Mouse (Mus musculus): Measurements from ENCODE around the gene Cd302. TPM values are rescaled to one million over a fixed set of nuclear protein-coding genes. Genes with fewer than 3 reads are reported as not detected.

Gene Cd302
- polyA plus RNA-seq, 1 experiment from 2014 or later = 17.9 TPM

GRCm38 (mm10) chr2:60233147-60233546 is 51.1 kb downstream of the Cd302 start:
- no peak overlapping the region for H3K27ac ChIP-seq (replicated peaks)
- no peaks in the 10 kb centered on the region for H3K9me3 ChIP-seq
- no peak overlapping the region for H3K9ac ChIP-seq
- ATAC-seq (ENCODE audit: low read depth) = no peak
- H3K36me3 ChIP-seq = peaks cover 71% of the 10 kb centered on the region
- H3K4me3 ChIP-seq = no peak overlapping the region
- H3K4me2 ChIP-seq = no peak overlapping the region
- H3K27me3 ChIP-seq = no peaks in the 10 kb centered on the region
- H3K4me1 ChIP-seq (replicated peaks) = no peaks in the 10 kb centered on the region
- 83% methylated on average over 2 of the region's 2 CpGs for WGBS

- H3K27ac ChIP-seq (replicated peaks) = no peak overlapping the region
- H3K4me1 ChIP-seq (replicated peaks) = no peaks in the 10 kb centered on the region
- no peak for ATAC-seq (ENCODE audit: low read depth)
- H3K4me3 ChIP-seq = no peak overlapping the region
- no peak overlapping the region for H3K9ac ChIP-seq
- no peaks in the 10 kb centered on the region for H3K9me3 ChIP-seq
- WGBS = 94% methylated on average over 2 of the region's 2 CpGs
- H3K27me3 ChIP-seq = no peaks in the 10 kb centered on the region
- H3K4me2 ChIP-seq = no peak overlapping the region
- H3K36me3 ChIP-seq = peaks cover 47% of the 10 kb centered on the region
Observed at GRCm38 (mm10) chr2:60230361-60230760, 53.9 kb downstream of the Cd302 start.

DNA sequence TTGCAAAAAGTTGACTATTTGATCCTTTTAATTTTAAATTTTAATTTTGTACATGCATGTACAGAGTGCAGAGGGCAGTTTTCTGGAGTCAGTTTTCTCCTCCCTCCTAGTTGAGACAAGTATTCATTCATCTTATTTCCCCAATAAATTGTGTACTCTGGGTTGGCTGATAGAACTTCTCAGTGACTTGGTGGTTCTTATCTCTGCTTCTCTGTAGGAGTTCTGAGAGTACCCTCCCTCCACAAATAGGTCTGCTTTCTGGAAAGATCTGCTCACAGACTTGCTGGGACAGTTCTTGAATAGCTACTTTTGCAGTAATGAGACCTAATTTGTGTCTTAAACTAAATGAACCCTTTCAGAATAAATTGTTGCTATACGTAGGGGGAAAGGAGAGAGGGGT is 55.8 kb downstream of the Cd302 start:
- H3K4me1 ChIP-seq (replicated peaks) = 0 out of 2 replicates have a peak, but pooled peaks cover under 1% of the 10 kb centered on the region
- H3K27ac ChIP-seq (replicated peaks) = no peak overlapping the region
- no peak overlapping the region for H3K9ac ChIP-seq
- no peaks in the 10 kb centered on the region for H3K9me3 ChIP-seq
- WGBS = 86% methylated on average over 1 of the region's 1 CpGs
- H3K4me2 ChIP-seq = no peak overlapping the region
- no peak for ATAC-seq (ENCODE audit: low read depth)
- no peak overlapping the region for H3K4me3 ChIP-seq
- no peaks in the 10 kb centered on the region for H3K27me3 ChIP-seq
- H3K36me3 ChIP-seq = peaks cover 36% of the 10 kb centered on the region

DNA sequence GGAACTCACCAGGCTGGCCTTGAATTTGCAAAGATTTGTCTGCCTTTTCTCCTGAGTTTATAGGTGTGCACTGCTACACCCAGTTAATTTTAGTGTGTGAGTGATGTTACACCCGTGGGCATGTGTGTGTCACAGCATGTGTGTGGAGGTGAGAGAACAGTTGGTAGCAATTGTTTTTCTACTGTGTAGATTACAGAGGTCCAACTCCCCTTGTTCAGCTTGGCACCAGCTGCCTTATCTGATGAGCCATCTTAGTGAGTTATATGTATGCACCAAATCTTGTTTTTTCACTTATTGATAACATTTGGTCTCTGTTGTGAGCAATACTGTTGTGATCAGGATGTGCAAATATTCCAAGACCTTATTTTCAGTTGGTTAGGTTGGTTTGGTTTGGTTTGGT is 60.8 kb downstream of the Cd302 start:
- Histone ChIP-seq H3K4me2 (no peak overlapping the region), H3K36me3 (no peaks in the 10 kb centered on the region), H3K9me3 (no peaks in the 10 kb centered on the region), H3K4me1 (replicated peaks) (peaks cover 17% of the 10 kb centered on the region), H3K27ac (replicated peaks) (no peak overlapping the region), H3K27me3 (no peaks in the 10 kb centered on the region), H3K9ac (no peak overlapping the region), H3K4me3 (no peak overlapping the region)
- ATAC-seq (ENCODE audit: low read depth) = no peak
- 68% methylated on average over 1 of the region's 1 CpGs for WGBS

GRCm38 (mm10) chr2:60221954-60222353 is 62.3 kb downstream of the Cd302 start:
- H3K27ac ChIP-seq (replicated peaks) = no peak overlapping the region
- no peak overlapping the region for H3K4me3 ChIP-seq
- ATAC-seq (ENCODE audit: low read depth) = no peak
- H3K27me3 ChIP-seq = no peaks in the 10 kb centered on the region
- 64% methylated on average over 2 of the region's 2 CpGs for WGBS
- no peaks in the 10 kb centered on the region for H3K9me3 ChIP-seq
- H3K4me2 ChIP-seq = no peak overlapping the region
- no peak overlapping the region for H3K9ac ChIP-seq
- H3K36me3 ChIP-seq = no peaks in the 10 kb centered on the region
- H3K4me1 ChIP-seq (replicated peaks) = peaks cover 25% of the 10 kb centered on the region

- Histone ChIP-seq H3K9me3 (no peaks in the 10 kb centered on the region), H3K27ac (replicated peaks) (no peak overlapping the region), H3K27me3 (no peaks in the 10 kb centered on the region), H3K4me3 (no peak overlapping the region), H3K36me3 (no peaks in the 10 kb centered on the region), H3K4me2 (no peak overlapping the region), H3K4me1 (replicated peaks) (peaks cover 29% of the 10 kb centered on the region), H3K9ac (no peak overlapping the region)
- no peak for ATAC-seq (ENCODE audit: low read depth)
- WGBS = 28% methylated on average over 6 of the region's 6 CpGs
Observed at GRCm38 (mm10) chr2:60221236-60221635, 63.1 kb downstream of the Cd302 start.

DNA sequence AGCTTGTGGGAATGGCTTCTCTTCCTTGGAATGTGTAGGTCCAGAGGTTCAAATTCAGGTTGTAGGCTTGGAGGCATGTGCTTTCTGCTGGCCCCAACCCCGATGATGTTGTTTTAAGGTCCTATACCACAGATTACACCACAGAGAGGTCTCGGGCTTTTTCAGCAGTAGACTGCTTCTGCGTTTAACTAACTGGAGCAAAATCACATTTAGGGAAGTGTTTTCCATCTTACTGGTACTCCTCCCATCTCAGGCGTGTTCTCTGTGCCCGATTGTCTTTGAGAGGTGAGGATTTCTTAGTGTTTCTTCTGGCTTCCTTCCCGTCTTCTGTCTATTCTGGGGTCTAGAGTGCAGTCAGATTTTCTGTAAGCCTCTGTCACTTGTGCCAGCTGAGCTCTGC is 66.7 kb downstream of the Cd302 start:
- peaks cover 5% of the 10 kb centered on the region for H3K36me3 ChIP-seq
- H3K27ac ChIP-seq (replicated peaks) = no peak overlapping the region
- peaks cover 51% of the 10 kb centered on the region for H3K4me1 ChIP-seq (replicated peaks)
- WGBS = 92% methylated on average over 6 of the region's 6 CpGs
- H3K27me3 ChIP-seq = no peaks in the 10 kb centered on the region
- ATAC-seq (ENCODE audit: low read depth) = no peak
- no peak overlapping the region for H3K9ac ChIP-seq
- H3K4me3 ChIP-seq = no peak overlapping the region
- no peak overlapping the region for H3K4me2 ChIP-seq
- no peaks in the 10 kb centered on the region for H3K9me3 ChIP-seq

DNA sequence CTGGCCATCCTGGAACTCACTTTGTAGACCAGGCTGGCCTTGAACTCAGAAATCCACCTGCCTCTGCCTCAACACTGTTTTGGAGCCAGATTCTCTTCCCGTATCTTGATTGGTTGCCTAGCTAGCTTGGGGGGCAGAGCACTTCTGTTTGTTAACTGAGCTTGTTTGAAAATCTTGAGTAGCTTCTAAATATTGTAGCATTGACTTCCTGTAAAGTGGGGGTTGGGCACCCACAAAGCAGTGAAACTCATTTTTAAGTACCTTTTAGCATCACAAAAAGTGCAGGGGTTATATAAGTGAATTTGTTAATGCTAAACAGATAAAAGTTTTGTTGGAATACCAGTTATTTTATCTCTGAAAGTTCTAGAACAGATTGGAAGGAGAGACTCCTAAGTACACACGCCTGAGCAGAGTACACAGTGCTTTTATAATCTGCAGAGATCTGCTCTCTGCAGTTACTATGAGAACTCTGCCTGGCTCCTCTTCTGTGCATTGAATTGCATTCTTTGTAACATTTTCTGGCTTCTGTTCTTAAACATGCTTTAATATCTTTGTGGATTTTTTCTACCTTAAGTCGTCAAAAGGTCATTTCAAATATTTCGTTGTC is 67.6 kb downstream of the Cd302 start:
- H3K4me1 ChIP-seq (replicated peaks) = peaks cover 55% of the 10 kb centered on the region

DNA sequence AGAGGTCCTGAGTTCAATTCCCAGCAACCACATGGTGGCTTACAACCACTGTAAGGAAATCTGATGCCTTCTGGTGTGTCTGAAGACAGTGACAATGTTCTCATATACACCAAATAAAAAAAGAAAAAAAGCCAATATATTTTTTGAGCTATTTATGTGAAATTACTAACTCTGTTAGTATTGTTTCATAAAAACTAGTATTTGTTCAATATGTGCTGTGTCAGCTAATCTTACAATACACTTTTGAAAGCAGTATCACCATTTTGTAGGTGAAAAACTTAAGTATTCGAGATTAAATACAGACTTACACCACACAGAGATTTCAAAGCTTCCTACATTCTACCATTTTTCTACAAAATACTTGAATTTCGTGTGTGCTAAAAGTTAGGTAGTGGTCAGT is 69.6 kb downstream of the Cd302 start:
- Histone ChIP-seq H3K27ac (replicated peaks) (no peak overlapping the region), H3K9ac (no peak overlapping the region), H3K4me1 (replicated peaks) (peaks cover 57% of the 10 kb centered on the region), H3K9me3 (no peaks in the 10 kb centered on the region), H3K27me3 (no peaks in the 10 kb centered on the region), H3K36me3 (peaks cover 5% of the 10 kb centered on the region), H3K4me3 (no peak overlapping the region), H3K4me2 (no peak overlapping the region)
- WGBS = 98% methylated on average over 2 of the region's 2 CpGs
- ATAC-seq (ENCODE audit: low read depth) = no peak

More for the DNA sequence above, 67.6 kb downstream of the Cd302 start:
- H3K9me3 ChIP-seq = no peaks in the 10 kb centered on the region
- no peak overlapping the region for H3K4me3 ChIP-seq
- no peak overlapping the region for H3K4me2 ChIP-seq
- peaks cover 5% of the 10 kb centered on the region for H3K36me3 ChIP-seq
- H3K27me3 ChIP-seq = no peaks in the 10 kb centered on the region
- H3K9ac ChIP-seq = no peak overlapping the region
- no peak for ATAC-seq (ENCODE audit: low read depth)
- H3K27ac ChIP-seq (replicated peaks) = no peak overlapping the region
- WGBS = 91% methylated on average over 4 of the region's 4 CpGs

DNA sequence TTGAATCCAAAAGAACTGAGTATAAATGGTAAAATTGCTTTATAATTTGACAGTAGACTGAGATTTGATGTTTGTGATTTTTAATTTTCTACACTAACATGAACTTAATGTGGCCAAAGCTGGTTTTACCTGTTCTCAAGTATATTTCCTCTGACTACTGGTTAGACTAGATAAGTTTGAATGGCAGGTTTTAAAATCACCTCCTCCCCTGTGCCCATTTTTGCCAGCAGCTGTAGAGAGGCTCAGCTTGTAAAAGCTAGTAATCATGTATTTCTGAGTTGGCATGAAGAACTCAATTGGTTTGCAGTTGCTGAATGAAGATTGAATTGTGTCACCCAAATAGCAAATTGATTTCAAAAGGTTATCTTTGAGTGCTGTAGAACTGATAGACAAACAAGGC is 71.8 kb downstream of the Cd302 start:
- Histone ChIP-seq H3K4me1 (replicated peaks) (peaks cover 62% of the 10 kb centered on the region), H3K27me3 (peaks cover 10% of the 10 kb centered on the region), H3K36me3 (peaks cover 5% of the 10 kb centered on the region), H3K27ac (replicated peaks) (no peak overlapping the region), H3K4me3 (no peak overlapping the region), H3K9me3 (no peaks in the 10 kb centered on the region), H3K4me2 (no peak overlapping the region), H3K9ac (no peak overlapping the region)
- ATAC-seq (ENCODE audit: low read depth) = no peak

DNA sequence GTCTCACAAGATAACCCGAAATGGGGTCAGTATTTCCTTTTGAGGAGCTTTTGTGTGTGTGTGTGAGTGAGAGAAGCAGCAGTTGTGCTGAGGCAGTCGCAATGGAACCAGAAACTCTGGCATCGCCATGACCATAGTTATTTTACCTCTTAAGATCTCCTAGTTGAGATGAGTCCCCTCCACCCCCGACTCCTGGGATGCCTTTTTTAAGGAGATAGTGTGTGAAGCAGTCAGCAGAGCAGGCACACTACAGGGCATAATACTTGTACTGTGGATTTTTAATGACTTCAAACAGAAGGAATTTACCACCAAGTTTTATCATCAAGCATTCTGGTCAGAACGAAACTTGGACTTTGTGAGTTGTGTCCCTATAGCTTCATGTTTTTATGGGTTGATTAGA is 73.5 kb downstream of the Cd302 start:
- Histone ChIP-seq H3K4me3 (peak overlapping the region; percentile 78), H3K4me1 (replicated peaks) (peaks cover 53% of the 10 kb centered on the region), H3K36me3 (peaks cover under 1% of the 10 kb centered on the region; the same call in 1 of the 2 replicates), H3K27me3 (peaks cover 18% of the 10 kb centered on the region), H3K9me3 (no peaks in the 10 kb centered on the region), H3K27ac (replicated peaks) (no peak overlapping the region), H3K9ac (peak overlapping the region; percentile 98), H3K4me2 (peak overlapping the region; percentile 84)
- no peak for ATAC-seq (ENCODE audit: low read depth)
- 23% methylated on average over 5 of the region's 5 CpGs for WGBS

- Histone ChIP-seq H3K4me1 (replicated peaks) (peaks cover 48% of the 10 kb centered on the region), H3K36me3 (peaks cover 2% of the 10 kb centered on the region), H3K4me3 (peak within 1 kb of the TSS; percentile 78), H3K4me2 (peak within 1 kb of the TSS; percentile 84), H3K27me3 (peaks cover 26% of the 10 kb centered on the region), H3K9me3 (no peaks in the 10 kb centered on the region), H3K9ac (peak within 1 kb of the TSS; percentile 98), H3K27ac (replicated peaks) (peak within 1 kb of the TSS; percentile 96)
- ATAC-seq (ENCODE audit: low read depth) = peak; percentile 92
- under 1% methylated on average over 79 of the region's 109 CpGs for WGBS
Observed at GRCm38 (mm10) chr2:60209703-60210651, 74.3 kb downstream of the Cd302 start, which contains the start of the genes Baz2b and March7. Gene Baz2b (minus strand): TSS chr2:60209839. Gene March7 (plus strand): TSS chr2:60209887.
